Mouse (Mus musculus): Measurements from ENCODE around the gene Grap2. TPM values are rescaled to one million over a fixed set of nuclear protein-coding genes. Genes with fewer than 3 reads are reported as not detected.
"Not testable (repeated sequence)": the region's sequence is repeated elsewhere in the genome, so short reads cannot be mapped to it uniquely, and the experiment has no call there.

Gene Grap2
- polyA plus RNA-seq, 1 experiment from 2014 or later, result 1.1 TPM

GRCm38 (mm10) chr15:80575817-80576370, 3.5 kb downstream of the Grap2 start:
- no peaks in the 10 kb centered on the region for H3K79me2 ChIP-seq (ENCODE audit: inconsistent target)
- no peak overlapping the region for H3K27ac ChIP-seq
- no peaks in the 10 kb centered on the region for H3K36me3 ChIP-seq (ENCODE audit: inconsistent target)
- 91% methylated on average over 13 of the region's 13 CpGs for WGBS (ENCODE audit: missing documents)
- no peak overlapping the region for H3K4me3 ChIP-seq (ENCODE audit: inconsistent target)

- Histone ChIP-seq H3K4me3 (ENCODE audit: inconsistent target) (no peak overlapping the region), H3K27ac (no peak overlapping the region), H3K79me2 (ENCODE audit: inconsistent target) (no peaks in the 10 kb centered on the region), H3K36me3 (ENCODE audit: inconsistent target) (no peaks in the 10 kb centered on the region)
- WGBS (ENCODE audit: missing documents), result 93% methylated on average over 11 of the region's 11 CpGs
These were observed 4.1 kb downstream of the Grap2 start for GRCm38 (mm10) chr15:80576415-80576994.

GRCm38 (mm10) chr15:80577166-80577960, 5.0 kb downstream of the Grap2 start:
- H3K27ac ChIP-seq, result no peak overlapping the region
- 93% methylated on average over 22 of the region's 22 CpGs for WGBS (ENCODE audit: missing documents)

GRCm38 (mm10) chr15:80579121-80579520, 6.7 kb downstream of the Grap2 start:
- 97% methylated on average over 3 of the region's 3 CpGs for WGBS (ENCODE audit: missing documents)
- H3K27ac ChIP-seq, result no peak overlapping the region
- H3K79me2 ChIP-seq (ENCODE audit: inconsistent target), result no peaks in the 10 kb centered on the region
- H3K36me3 ChIP-seq (ENCODE audit: inconsistent target), result no peaks in the 10 kb centered on the region
- no peak overlapping the region for H3K4me3 ChIP-seq (ENCODE audit: inconsistent target)

More at GRCm38 (mm10) chr15:80577166-80577960, 5.0 kb downstream of the Grap2 start:
- Histone ChIP-seq H3K4me3 (ENCODE audit: inconsistent target) (no peak overlapping the region), H3K36me3 (ENCODE audit: inconsistent target) (no peaks in the 10 kb centered on the region), H3K79me2 (ENCODE audit: inconsistent target) (no peaks in the 10 kb centered on the region)

- not testable (repeated sequence) for H3K27ac ChIP-seq; H3K79me2 ChIP-seq (ENCODE audit: inconsistent target); H3K4me3 ChIP-seq (ENCODE audit: inconsistent target); H3K36me3 ChIP-seq (ENCODE audit: inconsistent target)
- WGBS (ENCODE audit: missing documents), result 88% methylated on average over 1 of the region's 1 CpGs
These were observed 8.2 kb downstream of the Grap2 start for GRCm38 (mm10) chr15:80580585-80580984.

- Histone ChIP-seq H3K4me3 (ENCODE audit: inconsistent target) (peak overlapping the region; percentile 24; the same call in 1 of the 2 replicates), H3K27ac (peak overlapping the region; percentile 71), H3K79me2 (ENCODE audit: inconsistent target) (no peaks in the 10 kb centered on the region), H3K36me3 (ENCODE audit: inconsistent target) (no peaks in the 10 kb centered on the region)
- 45% methylated on average over 18 of the region's 20 CpGs for WGBS (ENCODE audit: missing documents)
These were observed 10.4 kb downstream of the Grap2 start for GRCm38 (mm10) chr15:80582581-80583495.

GRCm38 (mm10) chr15:80586296-80586695, 13.9 kb downstream of the Grap2 start:
- Histone ChIP-seq H3K79me2 (ENCODE audit: inconsistent target) (no peaks in the 10 kb centered on the region), H3K27ac (no peak overlapping the region), H3K36me3 (ENCODE audit: inconsistent target) (no peaks in the 10 kb centered on the region), H3K4me3 (ENCODE audit: inconsistent target) (no peak overlapping the region)
- WGBS (ENCODE audit: missing documents), result 63% methylated on average over 4 of the region's 4 CpGs

GRCm38 (mm10) chr15:80590641-80591040, 18.2 kb downstream of the Grap2 start:
- 58% methylated on average over 5 of the region's 5 CpGs for WGBS (ENCODE audit: missing documents)
- no peak overlapping the region for H3K4me3 ChIP-seq (ENCODE audit: inconsistent target)
- no peaks in the 10 kb centered on the region for H3K36me3 ChIP-seq (ENCODE audit: inconsistent target)
- no peak overlapping the region for H3K27ac ChIP-seq
- no peaks in the 10 kb centered on the region for H3K79me2 ChIP-seq (ENCODE audit: inconsistent target)

GRCm38 (mm10) chr15:80592737-80593136, 20.3 kb downstream of the Grap2 start:
- H3K36me3 ChIP-seq (ENCODE audit: inconsistent target), result no peaks in the 10 kb centered on the region
- no peak overlapping the region for H3K27ac ChIP-seq
- H3K79me2 ChIP-seq (ENCODE audit: inconsistent target), result no peaks in the 10 kb centered on the region
- 80% methylated on average over 6 of the region's 6 CpGs for WGBS (ENCODE audit: missing documents)
- H3K4me3 ChIP-seq (ENCODE audit: inconsistent target), result no peak overlapping the region

- Histone ChIP-seq H3K79me2 (ENCODE audit: inconsistent target) (no peaks in the 10 kb centered on the region), H3K27ac (no peak overlapping the region), H3K4me3 (ENCODE audit: inconsistent target) (no peak overlapping the region), H3K36me3 (ENCODE audit: inconsistent target) (no peaks in the 10 kb centered on the region)
- WGBS (ENCODE audit: missing documents), result 74% methylated on average over 5 of the region's 5 CpGs
These were observed 21.5 kb downstream of the Grap2 start for GRCm38 (mm10) chr15:80593877-80594276.

GRCm38 (mm10) chr15:80598750-80599149, 26.4 kb downstream of the Grap2 start:
- Histone ChIP-seq H3K27ac (no peak overlapping the region), H3K79me2 (ENCODE audit: inconsistent target) (no peaks in the 10 kb centered on the region), H3K36me3 (ENCODE audit: inconsistent target) (no peaks in the 10 kb centered on the region), H3K4me3 (ENCODE audit: inconsistent target) (no peak overlapping the region)
- 85% methylated on average over 12 of the region's 12 CpGs for WGBS (ENCODE audit: missing documents)

- no peaks in the 10 kb centered on the region for H3K79me2 ChIP-seq (ENCODE audit: inconsistent target)
- H3K4me3 ChIP-seq (ENCODE audit: inconsistent target), result no peak overlapping the region
- no peak overlapping the region for H3K27ac ChIP-seq
- H3K36me3 ChIP-seq (ENCODE audit: inconsistent target), result no peaks in the 10 kb centered on the region
- 14% methylated on average over 16 of the region's 16 CpGs for WGBS (ENCODE audit: missing documents)
These were observed 26.9 kb downstream of the Grap2 start for GRCm38 (mm10) chr15:80599213-80599750.

GRCm38 (mm10) chr15:80599843-80600242, 27.4 kb downstream of the Grap2 start:
- Histone ChIP-seq H3K4me3 (ENCODE audit: inconsistent target) (no peak overlapping the region), H3K27ac (no peak overlapping the region), H3K36me3 (ENCODE audit: inconsistent target) (no peaks in the 10 kb centered on the region), H3K79me2 (ENCODE audit: inconsistent target) (no peaks in the 10 kb centered on the region)
- 72% methylated on average over 4 of the region's 4 CpGs for WGBS (ENCODE audit: missing documents)

GRCm38 (mm10) chr15:80601456-80601855, 29.1 kb downstream of the Grap2 start:
- no peaks in the 10 kb centered on the region for H3K79me2 ChIP-seq (ENCODE audit: inconsistent target)
- H3K36me3 ChIP-seq (ENCODE audit: inconsistent target), result no peaks in the 10 kb centered on the region
- no peak overlapping the region for H3K27ac ChIP-seq
- 92% methylated on average over 6 of the region's 7 CpGs for whole genome bisulfite sequencing (ENCODE audit: missing documents)
- no peak overlapping the region for H3K4me3 ChIP-seq (ENCODE audit: inconsistent target)

Measured in macrophage (primary cell).